Mouse (Mus musculus) CD4-positive helper T cell, adult 2 months (primary cell): ENCODE measurements around the gene Dock4.

ENCODE experiments used
- DNase-seq: peaks from one replicate; pipeline ENCODE4 v3.0.0-alpha.2; 2012; ENCODE audit warnings: low read depth, missing footprints, low spot score

Dock4 gene

DNA sequence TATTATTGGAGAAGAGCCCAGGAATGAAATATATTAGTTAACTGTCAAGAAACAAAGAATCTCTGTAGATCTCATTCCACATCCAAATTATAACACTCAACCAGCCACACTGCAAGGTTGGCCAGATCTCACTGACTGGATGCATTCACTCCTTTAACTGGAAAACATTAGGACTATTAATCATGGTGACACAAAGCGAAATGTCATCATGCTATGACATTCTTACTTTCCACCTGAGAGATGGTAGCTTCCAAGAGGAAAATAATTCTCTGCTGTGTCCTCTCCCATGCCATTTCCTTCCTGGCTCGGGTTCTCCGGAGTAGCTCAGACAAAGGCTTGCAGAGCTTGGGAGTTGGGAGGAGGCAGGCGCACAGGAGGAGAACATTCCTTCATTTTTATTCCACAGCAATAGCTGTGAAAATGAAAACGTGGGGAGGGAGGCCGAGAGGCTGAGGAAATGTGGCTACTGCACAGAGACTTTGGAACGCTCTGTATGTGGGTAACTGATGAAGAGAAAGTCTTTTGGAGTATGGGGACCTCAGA is 17.0 kb downstream of the Dock4 start:
- no peak for DNase-seq

DNA sequence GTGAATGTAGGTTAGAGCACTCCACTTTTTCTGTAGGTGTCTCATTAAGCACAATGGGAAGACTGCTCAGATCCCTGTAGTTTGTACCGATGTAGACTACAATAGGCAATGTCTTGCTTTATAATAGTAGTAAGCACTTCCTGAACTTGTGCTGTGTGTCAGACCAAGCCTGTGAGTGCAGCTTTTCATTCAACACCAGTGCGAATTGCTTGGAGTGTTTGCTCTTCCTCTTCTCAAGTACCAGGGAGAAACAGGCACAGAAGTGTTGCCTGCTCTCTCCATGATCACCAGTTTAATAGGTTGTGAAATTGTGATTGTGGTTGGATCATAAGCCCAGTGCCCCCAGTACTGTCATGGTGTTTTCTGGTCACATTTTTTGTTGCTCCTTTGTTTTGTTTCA is 18.1 kb downstream of the Dock4 start:
- DNase-seq = no peak

DNA sequence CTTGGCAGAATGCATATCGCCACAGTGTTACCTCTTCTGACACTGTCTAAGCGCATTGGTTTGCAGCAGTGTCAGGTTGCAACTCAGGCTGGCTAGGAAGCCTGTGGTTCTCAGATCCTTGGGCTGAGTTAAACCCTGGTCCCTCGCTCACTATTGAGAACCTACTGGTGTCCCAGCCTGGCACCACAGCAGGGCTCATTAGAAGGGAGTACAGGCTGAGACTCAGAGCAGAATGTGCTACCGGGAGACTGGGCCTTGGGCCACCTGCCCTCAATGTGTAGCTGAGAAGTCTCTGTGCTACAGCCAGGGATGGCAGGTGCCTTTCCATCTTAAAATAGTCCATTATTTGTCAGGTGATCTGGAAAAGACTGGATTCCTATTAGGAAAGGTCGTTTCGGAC is 18.5 kb downstream of the Dock4 start:
- DNase-seq = no peak

DNA sequence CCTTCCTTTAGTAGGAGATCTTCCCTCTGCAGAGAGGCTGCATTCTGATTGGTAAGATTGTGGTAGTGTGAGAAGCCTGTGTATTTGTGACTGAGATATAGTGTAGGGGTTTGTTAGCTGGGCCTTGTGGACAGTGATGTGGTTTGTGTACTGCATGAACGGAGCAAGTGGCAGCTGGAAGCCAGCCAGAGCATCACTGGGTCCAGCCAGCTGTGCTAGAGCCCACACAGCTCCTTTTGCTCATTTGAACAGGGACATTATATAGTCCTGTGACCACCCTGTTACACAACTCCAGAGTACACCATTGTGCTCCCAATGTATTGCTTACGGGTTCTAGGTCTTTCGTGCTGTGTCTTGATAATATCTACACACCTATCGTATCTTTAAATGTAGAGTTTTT is 22.5 kb downstream of the Dock4 start:
- no peak for DNase-seq

DNA sequence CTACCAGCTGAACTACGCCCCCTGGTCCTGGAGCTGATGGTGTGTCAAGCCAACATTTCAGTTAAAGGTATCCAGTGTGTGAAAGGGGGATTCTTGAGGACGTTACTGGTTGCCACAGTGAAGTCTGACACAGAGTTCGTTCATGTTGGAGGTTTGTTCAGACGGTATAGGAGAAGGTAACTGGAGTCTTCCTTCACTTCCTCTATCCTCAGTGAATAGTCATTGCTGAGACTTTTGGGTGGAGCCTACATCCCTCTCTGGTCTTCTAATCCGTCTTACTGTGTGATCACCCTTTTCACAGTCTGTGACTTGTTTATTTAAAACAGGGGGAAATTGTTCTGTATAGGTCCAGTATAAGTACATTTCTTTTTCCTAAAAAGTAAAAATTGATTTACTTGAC is 23.3 kb downstream of the Dock4 start:
- no peak for DNase-seq

DNA sequence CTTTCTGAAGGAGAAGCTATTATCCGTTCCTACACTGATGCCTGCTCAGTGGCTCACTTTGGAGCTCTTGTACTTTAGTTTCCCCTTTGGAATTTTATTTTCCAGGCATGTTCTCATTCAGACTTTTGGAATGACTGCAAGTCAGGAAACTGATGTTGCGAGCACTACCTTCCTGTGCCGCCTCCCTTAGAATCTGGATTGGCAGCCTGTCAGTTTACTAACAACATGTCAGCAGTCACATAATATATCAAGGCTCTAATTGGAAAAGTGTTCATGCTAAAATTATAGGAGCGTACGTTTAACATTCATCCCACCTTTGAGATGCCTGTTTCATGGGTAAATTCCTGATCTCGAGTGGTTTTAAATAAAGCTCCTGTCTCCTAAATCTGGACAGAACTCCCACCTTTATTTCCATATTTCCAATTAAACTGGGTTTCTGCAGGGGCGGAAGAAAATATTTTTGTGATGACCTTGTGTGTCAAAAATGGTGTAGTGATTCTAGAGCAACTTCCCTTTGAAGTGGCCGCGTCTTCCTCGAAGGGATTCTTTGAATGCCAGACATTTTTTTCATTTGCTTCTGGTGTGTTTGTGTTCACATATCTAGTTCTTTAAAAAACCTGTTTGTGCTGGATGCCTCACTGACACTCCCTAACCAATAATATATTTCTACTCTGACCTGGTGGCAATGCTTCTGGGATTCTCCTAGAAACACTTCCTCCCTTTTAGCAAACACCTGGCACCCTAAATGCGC is 26.1 kb downstream of the Dock4 start:
- DNase-seq = no peak

DNA sequence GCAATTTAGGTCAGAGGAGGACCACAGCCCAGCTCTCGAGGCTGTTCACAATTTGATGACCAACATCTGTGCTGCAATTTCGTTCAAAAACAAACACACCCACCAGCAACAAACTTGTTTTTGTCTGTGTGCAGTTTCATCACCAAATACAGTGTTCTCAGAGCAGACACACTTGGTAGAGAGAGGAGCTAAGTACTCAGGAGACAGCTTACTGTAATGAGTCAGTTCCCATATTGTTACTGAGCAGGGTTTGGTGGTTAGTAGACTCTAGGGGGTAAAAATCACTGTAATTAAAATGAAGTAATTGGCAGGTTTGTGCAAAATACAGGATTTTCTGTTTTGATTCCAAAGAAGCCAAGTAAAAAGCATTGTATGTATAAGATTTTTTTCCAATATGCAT is 28.0 kb downstream of the Dock4 start:
- DNase-seq = no peak

DNA sequence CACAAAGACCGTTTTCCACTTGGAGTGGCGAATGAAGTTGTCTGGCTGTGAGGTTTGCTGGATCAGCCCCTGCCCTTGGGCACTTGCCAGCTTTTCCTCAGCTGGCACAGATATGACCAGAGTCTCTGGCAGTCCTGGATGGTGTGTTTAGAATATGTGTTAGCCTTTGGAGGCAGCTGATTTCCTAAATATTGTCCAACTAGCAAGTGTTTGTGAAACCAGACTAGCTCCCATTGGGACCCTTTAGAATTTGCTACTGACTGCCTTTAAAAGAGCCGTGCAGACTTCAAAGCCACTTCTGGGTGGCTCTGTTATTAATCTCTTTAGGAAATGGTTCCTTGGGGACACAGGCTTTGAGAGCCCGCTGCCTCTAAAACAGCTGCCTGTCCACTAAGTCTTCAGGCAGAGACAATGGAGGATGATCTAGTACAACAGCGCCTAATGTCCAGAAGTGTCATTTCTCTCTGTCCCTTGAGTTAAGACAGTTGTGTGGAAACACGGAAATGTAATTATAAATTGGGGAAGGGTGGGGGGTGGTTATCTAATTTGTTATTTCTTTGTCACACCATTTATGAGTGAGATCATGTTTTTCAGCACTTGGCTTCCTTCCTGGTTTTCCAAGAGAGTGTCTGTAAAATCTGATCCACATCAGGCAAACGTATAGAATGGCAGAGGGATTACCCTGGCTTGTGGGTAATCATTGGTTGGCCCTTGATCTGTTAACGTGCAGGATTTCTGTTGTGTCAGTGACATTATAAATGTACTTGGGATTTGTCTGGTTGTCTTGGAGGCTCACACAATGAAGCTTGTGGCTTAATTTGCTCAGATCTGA is 32.1 kb downstream of the Dock4 start:
- no peak for DNase-seq

DNA sequence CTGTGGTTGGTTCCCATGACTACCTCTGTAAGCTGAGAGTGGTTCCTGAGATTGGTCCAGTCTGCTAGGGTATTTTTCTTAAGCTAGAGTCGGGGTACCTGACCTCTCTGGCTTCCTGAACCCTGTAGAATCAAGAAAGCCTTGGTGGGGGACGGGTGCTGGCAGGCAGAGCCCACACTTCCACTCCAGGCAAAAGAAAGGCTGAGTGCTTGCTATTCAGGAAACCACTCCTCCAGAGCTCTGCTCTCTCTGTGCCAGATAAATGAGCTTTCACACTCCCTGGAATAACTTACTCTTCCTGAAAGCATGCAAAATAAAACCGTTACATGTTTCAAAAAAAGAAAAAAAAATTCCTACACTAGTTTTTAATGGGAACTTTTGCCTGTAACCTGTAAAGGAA is 38.5 kb downstream of the Dock4 start:
- DNase-seq = no peak

DNA sequence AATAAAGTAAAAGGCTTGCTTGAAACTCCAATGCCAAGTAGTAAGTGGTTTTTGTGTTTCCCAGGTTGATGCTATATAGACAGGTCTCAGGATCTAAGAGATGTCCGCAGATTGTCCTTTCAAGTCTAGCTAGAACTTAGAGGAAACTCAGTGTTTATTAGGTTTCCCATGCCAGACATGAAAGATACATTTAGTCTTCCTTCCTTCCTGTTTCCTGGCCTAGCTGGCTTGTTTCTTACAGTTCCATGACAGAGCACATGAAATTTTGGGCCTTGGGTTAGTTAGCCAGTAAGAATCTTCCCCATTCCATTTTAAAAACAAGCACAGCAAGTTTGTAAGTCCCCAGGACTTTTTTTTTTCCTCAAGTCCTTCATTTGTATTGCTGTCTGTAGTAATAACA is 39.5 kb downstream of the Dock4 start:
- no peak for DNase-seq

DNA sequence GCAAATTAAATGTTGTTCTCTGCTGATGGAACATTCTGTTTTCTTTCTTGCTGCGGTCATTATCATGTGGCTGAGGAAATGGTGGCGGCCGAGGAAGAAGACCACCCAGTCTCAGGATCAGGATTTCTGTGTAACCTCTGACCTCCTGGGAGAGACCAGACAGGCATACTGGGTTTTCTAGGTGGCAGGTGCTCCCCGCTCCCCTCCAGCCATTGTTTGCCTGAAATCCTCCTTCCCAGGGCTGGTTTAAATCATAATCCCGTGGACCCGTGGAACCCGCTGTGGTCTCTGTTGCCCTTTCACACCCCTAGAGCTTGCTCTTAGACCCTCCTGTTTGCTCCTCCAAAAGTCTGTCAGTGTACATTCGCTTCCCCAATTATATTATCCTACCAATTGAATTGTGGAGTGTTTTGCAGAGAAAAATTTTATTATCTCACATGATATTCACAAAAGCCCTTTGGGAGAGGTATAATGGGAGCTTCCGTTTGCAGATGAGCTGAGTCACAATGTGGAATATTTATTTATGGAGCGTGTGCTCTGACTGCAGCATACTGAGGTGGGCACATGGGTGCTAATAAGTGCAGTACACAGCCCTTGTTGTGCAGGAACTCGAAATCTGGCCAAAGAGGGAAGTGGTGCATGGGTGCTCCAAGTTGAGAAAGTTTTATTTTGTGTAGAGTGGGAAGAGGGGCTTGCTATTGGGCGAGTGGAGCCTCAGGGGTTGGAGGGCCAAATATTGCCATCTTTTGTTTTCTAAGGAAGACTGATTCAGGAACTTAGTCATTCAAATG is 40.5 kb downstream of the Dock4 start:
- DNase-seq = no peak

DNA sequence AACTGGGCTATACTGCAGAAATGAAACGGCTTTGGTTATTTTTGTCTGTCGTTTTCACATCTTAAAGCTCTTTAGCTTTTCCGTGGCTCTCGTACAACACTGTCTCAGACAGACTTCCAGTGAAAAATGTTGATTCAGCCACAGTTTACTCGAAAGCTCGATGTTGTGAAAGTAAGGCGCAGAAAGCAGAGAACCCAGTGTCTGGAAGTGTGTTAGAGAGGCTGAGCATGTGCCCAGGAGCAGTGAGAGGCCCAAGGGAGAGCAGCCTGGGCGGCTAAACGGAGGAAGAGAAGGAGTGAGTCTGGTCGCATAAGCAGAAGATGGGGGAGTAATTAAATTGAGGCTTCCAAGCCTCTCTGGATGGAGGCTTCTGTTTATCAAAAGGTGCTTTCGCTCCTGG is 50.6 kb downstream of the Dock4 start:
- DNase-seq = no peak

DNA sequence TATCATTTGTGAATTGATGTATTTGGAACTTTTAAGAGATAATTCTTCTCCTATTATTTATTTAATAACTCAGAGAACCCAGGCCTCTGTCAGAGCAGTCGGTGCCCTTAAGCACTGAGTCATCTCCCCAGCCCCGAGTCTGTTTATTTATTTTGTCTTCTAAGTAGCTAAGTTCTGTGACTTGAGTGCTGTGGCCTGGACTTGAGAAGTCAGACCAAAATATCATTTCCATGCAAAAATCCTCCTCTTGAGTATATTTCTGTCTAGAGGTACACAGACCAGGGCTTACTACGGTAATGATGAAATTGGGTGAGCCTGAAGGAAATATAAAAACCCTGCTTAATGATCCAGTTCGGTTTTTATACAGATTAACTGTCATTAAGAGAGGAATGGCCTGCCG is 52.1 kb downstream of the Dock4 start:
- DNase-seq = no peak

DNA sequence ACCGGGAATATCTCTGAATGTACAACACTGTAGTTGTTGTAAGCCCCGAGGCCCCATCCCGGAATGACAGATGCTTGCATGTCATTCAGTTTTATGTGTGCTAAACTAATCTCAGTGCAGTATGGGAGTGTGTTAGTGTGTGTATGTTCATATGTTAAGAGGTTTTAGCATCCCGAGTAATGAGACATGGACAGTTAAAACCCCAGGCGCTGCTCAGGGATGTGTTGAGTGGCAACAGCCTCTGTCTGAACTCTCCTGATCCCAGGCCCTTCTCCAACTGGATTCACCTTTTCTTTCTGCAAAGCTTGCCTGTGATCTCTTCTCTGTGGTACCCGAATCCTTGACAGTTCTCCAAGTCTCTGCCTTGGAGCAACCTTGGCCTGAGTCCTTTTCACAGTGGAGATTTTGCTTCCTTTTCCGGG is 52.5 kb downstream of the Dock4 start:
- no peak for DNase-seq

DNA sequence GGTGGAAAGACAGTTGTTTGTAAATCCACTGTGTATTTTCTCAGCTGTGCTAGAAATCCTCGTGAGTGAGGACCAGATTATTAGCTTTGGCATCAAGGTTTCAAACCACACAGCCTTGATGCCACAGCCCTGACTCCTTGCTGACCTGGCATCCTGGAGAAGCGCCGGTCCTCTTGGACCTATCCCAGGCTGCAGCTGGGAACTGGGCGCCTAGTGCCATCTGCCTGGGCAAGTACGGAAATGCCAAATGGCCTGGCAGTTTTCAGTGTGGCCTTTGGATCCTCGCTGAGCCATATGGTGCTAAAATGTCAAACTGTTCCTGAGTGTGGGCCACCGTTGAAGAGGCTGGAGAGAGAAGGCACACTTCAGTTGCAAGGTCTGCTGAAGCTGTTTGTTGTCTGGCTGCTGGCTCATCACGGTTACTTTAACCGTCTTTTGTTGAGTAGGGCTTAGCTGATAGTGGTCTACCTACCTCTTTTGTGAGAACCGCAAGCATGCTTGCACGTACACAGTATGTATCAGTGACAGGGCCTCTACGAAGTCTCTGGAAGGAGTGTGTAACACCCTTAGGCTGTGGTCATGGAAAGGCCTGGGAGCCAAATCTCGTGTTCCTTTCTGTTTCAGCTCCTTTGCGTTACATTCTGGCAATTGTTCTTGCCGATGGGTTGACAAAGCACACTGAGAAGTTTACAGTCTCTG is 53.3 kb downstream of the Dock4 start:
- no peak for DNase-seq

DNA sequence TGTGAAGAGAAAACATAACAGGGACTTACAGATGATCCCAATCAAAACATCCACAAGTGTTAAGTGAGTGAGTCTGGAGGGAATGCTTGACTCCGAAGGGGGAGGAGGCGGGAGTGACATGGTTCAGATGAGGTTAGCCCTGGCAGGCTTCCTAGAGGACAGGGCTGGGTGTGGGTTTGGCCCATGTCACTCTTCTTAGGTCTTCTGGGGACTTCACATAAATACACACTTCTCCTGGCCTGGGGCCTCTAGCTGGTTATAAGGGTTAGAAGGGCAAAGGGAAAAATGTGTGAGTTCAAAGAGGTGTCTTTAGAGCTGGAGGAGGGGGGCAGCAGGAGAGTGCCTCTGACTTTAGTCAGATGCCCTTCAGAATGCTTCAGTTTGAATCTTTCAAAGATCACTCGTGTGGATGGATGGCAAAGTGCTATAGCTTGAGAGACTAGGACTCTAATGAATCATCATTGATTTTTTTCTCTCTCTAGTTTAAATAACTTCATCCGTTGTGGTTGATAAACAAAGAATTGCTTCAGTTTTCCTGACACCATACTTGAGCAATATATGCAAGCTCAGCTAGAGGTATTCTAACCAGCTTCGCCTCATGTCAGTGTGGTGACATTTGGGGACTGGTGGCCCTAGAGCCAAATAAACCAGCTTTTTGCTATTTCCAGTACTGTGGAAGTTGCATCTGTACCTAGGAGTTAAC is 54.0 kb downstream of the Dock4 start:
- no peak for DNase-seq

DNA sequence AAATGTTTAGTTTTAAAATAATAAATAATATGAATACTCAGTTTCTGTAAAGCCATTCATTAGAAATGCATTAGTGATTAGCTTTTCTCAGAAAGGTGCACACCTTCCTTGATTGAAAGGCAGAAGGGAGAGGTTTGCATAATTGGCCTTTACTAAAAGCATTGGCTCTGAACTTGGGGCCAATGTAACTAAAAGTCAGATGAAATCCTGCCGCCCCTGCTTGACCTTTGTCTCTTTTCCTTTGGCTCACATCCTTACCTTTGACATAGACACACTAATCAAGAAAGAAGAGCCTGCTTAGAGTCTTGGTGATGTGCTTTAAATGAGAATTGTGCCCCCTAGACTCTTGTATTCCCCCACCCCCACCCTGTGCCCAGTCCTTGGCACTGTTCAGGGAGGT is 55.4 kb downstream of the Dock4 start:
- DNase-seq = no peak

DNA sequence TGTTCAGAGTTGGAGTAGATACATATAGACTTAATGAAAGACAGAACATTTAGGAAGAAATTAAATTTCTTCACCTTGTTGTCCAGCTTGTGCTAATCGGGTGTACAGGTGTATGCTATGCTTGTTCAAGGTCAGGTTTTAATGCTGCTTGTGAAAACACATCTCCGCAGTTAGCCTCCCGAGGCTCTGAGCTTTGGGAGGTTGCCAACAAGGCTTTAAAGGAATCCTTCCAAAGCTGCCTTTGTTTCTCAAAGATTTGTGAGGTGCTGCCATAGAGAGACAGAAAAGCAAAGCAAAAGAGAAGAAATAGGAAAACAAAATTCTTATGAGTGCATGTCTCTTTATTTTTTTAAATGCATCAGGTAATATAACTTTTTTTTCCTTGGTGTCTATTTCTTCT is 57.8 kb downstream of the Dock4 start:
- DNase-seq = no peak

DNA sequence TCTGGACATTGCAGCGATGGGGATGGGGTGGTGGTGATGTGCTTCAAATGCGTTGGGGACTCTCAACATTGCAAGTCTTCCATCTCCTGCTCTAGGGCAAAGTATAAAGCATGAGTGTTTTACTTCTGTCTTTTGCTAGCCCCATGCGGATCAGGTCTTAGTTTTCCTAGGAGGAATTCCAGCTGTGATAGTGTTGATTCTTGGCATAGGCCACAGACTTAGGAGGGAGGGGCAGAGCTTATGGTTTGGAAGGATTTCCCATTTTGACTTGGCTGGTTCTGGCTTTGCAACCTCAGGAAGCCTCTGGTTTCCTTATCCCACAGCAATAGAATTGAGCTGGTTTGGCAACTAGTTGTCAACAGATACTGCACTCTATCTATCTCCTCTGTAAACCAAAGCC is 58.9 kb downstream of the Dock4 start:
- DNase-seq = no peak

DNA sequence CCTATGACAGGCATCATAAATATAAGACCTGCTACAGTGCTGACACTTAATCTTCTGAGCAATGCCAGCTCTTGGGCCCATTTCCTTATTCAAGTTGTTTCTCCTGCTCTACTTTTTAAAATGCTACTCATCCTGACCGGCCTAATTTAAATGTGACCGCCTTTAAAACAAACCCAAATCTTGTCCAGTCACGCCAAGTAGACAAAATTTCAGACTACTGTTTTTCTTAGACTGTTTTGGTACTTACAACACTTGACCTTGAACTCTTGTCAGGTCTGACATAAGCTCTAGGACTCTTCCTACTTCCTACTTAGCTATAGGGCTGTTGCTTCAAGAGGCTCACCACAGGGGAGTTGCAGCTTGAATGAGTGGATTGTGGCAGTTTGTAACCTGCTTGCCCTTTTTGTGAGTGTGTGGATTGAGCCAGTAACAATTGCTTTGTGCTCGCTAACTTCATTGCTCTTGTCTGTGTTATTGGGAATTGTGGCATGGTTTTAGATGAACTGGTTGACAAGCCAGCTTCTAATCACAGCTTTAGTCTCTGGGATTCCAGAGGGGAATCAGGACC is 62.2 kb downstream of the Dock4 start:
- no peak for DNase-seq

DNA sequence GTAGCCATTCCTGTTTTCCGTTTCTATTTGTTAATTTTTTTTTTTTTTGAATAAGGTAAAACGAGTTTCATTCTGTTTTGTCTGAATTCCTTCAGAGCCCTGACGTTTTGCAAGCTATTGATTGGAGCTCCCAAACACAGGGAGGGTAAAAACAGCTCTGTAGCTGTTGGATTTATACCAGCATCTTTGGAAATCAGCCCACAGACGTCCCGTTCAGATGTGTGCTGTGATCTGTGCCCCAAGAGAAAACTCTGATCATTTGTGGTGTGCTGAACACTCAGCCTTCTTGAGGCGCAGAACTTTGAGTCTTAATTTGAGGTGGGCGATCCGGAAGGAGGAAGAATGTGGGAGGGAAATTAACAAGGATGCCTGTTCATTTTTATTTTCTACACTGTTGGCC is 62.7 kb downstream of the Dock4 start:
- no peak for DNase-seq
